Mouse (Mus musculus) lung, postnatal 0 days (tissue): Measurements from ENCODE around the gene B4galnt2. TPM values are rescaled to one million over a fixed set of nuclear protein-coding genes. Genes with fewer than 3 reads are reported as not detected.
"Not testable (repeated sequence)": the region's sequence is repeated elsewhere in the genome, so short reads cannot be mapped to it uniquely, and the experiment has no call there.

Source experiments
- ATAC-seq: fragments of 200-750 bp; cut with Nextera tagmentation; 2 replicates; pipeline ENCODE4 v1.8.0; 2017; ENCODE audit warnings: moderate library complexity
- DNase-seq: peaks from one replicate; pipeline ENCODE4 v3.0.0-alpha.2; 2016; ENCODE audit warnings: low spot score
- H3K27ac ChIP-seq: fragments of 300-500 bp; sonication (generic); 2 replicates; pipeline ENCODE4 v1.5.1; 2014; ENCODE audit warnings: antibody characterized with exemption, mild to moderate bottlenecking, low read length, mixed read lengths
- H3K27me3 ChIP-seq: fragments of 300-500 bp; sonication (generic); replicated peaks from 2 replicates; pipeline ENCODE4 v1.6.1; 2014; ENCODE audit warnings: low read length, mixed read lengths; ENCODE audit not compliant: insufficient read depth
- H3K36me3 ChIP-seq: fragments of 300-500 bp; sonication (generic); 2 replicates; pipeline ENCODE4 v1.6.1; 2014; ENCODE audit warnings: low read length, mixed read lengths; ENCODE audit not compliant: insufficient read depth
- H3K4me1 ChIP-seq: fragments of 300-500 bp; sonication (generic); 2 replicates; pipeline ENCODE4 v1.6.1; 2014; ENCODE audit warnings: antibody characterized with exemption, low read depth, low read length, mixed read lengths; ENCODE audit not compliant: insufficient read depth
- H3K4me2 ChIP-seq: fragments of 300-500 bp; sonication (generic); replicated peaks from 2 replicates; pipeline ENCODE4 v1.6.1; 2014; ENCODE audit warnings: low read depth, mild to moderate bottlenecking, low read length, moderate library complexity, mixed read lengths
- H3K4me3 ChIP-seq: fragments of 300-500 bp; sonication (generic); 2 replicates; pipeline ENCODE4 v1.5.1; 2014; ENCODE audit warnings: low read depth, low read length
- H3K9ac ChIP-seq: fragments of 300-500 bp; sonication (generic); replicated peaks from 2 replicates; pipeline ENCODE4 v1.6.1; 2014; ENCODE audit warnings: low read depth, mild to moderate bottlenecking
- H3K9me3 ChIP-seq: fragments of 300-500 bp; sonication (generic); 2 replicates; pipeline ENCODE4 v1.6.1; 2016; ENCODE audit warnings: low read length, mixed read lengths
- CTCF ChIP-seq: IDR thresholded peaks from 2 replicates; pipeline ENCODE4 v1.5.1; 2016; ENCODE audit warnings: antibody characterized with exemption, mild to moderate bottlenecking
- EP300 ChIP-seq: IDR thresholded peaks from 2 replicates; pipeline ENCODE4 v1.6.1; 2016; ENCODE audit warnings: antibody characterized with exemption, mild to moderate bottlenecking, control low read depth
- WGBS: fragments of 180-500 bp; shearing (Covaris S2); extraction: QIAGEN DNeasy Blood & Tissue Kit; methylation state at CpG from one replicate; pipeline ENCODE4 v1.1.7; 2014; 5-methylcytosine and 5-hydroxymethylcytosine counted together
- polyA plus RNA-seq: library from polyadenylated mRNA; unstranded; fragments of >200 nt; fragmentation: Nextera tagmentation; extraction: Ambion mirVana; gene quantifications from 2 replicates; pipeline ENCODE4 v1.2.1, GENCODE M21; 2015

B4galnt2 gene
- polyA plus RNA-seq, 1 experiment from 2014 or later: not detected

DNA sequence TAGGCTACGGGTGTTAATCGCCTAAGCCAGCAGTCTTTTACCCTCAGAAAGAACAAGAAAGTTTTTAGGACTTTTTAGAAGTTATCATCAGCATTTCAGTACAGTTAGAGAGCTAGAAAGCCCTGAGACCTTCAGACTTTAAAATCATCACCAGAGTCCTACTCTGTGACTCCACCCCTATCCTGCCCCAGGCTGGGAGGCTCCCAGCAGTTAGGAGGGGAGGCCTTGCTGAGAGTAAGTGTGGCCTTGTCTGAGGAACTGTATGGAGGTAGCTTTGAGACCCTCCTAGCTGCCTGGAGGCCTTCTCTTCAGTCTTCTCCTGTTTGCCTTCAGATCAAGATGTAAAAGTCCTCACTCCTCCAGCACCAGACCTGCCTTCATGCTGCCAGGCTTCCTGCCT, 9.5 kb upstream of the B4galnt2 start:
- Histone ChIP-seq H3K4me1 (no peaks in the 10 kb centered on the region), H3K27me3 (no peaks in the 10 kb centered on the region), H3K4me2 (no peak overlapping the region), H3K9me3 (0 out of 2 replicates have a peak, but pooled peaks cover 7% of the 10 kb centered on the region), H3K4me3 (no peak overlapping the region), H3K36me3 (no peaks in the 10 kb centered on the region), H3K9ac (no peak overlapping the region), H3K27ac (no peak overlapping the region)
- DNase-seq: no peak
- ATAC-seq: no peak
- 33% methylated on average over 2 of the region's 2 CpGs for WGBS
- TF ChIP-seq CTCF (no peak), EP300 (no peak)

DNA sequence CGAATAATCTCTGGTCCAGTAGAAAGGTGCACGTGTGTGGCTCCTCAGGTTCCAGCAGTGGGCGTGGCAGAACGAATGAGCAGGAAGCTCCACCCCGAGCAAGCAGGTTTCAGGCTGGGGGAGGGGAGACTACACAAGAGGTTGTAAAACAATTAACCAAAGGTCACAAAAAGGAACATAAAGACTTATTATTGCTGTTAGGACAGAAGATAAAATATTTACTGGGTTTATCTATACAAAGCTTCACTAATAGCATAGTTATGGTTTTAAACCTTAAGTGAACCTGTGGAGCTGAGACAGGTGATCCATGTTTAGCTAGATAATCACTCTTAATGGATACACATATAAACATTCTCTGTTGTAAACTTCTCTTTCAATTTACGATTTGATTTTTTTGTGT, 8.8 kb upstream of the B4galnt2 start:
- H3K27me3 ChIP-seq, H3K27ac ChIP-seq, ATAC-seq, H3K4me3 ChIP-seq, H3K4me1 ChIP-seq, H3K4me2 ChIP-seq, DNase-seq, H3K36me3 ChIP-seq, H3K9ac ChIP-seq, H3K9me3 ChIP-seq: not testable (repeated sequence)
- WGBS: 5% methylated on average over 3 of the region's 6 CpGs

DNA sequence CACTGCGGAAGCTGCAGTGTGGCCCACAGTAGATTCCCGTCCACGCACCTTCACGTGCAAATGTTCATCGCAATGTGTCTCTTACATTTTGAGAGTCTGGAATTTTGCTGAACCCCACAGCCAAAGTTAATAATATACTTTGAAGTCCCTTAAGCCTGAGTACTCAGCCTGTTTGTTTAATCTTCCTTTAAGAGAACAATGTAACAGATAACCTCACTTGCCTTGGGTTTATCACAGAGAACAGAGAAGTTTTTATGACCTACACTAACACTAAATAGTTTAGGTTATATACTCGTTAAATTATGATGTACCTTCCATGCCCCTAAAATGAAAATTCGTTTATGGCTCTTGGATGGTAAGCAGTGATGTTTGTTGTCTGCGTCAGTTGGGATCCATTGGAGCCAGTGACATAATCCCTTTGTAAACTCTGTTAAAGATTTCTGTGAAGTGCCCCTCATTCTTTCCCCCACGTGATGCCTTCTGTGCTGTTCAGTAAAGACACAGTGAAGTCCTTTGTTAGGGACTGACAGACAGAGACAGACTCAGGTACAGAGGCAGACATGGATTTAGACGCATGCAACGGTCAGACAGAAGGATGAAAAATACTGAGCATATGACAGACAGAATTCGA, 7.4 kb upstream of the B4galnt2 start:
- TF ChIP-seq EP300 (no peak), CTCF (no peak)
- Histone ChIP-seq H3K9ac (no peak overlapping the region), H3K4me3 (no peak overlapping the region), H3K4me1 (no peaks in the 10 kb centered on the region), H3K36me3 (no peaks in the 10 kb centered on the region), H3K9me3 (0 out of 2 replicates have a peak, but pooled peaks cover under 1% of the 10 kb centered on the region), H3K4me2 (no peak overlapping the region), H3K27me3 (no peaks in the 10 kb centered on the region), H3K27ac (no peak overlapping the region)
- 38% methylated on average over 12 of the region's 12 CpGs for WGBS
- DNase-seq (no peak), ATAC-seq (no peak)

DNA sequence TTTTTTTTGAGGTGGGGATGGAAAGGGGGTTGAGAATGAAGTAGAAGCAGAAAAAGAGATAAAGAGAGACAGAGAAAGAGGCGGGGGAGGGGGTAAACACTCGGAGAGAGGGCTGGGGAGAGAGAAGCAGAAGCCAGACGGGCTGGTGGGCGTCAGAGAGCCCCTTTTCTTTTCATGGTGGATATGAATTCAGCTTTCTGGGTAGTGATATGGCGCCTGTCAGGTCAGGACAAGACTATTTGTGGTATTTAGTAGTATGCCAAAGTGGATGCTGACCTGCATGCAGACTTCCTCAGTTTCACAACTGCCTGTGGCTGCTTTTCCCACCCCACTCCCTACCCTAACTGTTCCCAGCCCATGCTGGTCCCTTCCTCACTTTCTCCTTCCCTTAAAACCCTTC, 1.7 kb upstream of the B4galnt2 start:
- no peak overlapping the region for H3K4me2 ChIP-seq
- peaks cover 22% of the 10 kb centered on the region for H3K27me3 ChIP-seq
- no peaks in the 10 kb centered on the region for H3K9me3 ChIP-seq
- H3K27ac ChIP-seq: no peak overlapping the region
- H3K4me3 ChIP-seq: no peak overlapping the region
- no peak overlapping the region for H3K9ac ChIP-seq
- no peaks in the 10 kb centered on the region for H3K36me3 ChIP-seq
- DNase-seq (no peak), ATAC-seq (no peak)
- TF ChIP-seq CTCF (no peak), EP300 (no peak)
- WGBS: 18% methylated on average over 5 of the region's 5 CpGs
- H3K4me1 ChIP-seq: no peaks in the 10 kb centered on the region

DNA sequence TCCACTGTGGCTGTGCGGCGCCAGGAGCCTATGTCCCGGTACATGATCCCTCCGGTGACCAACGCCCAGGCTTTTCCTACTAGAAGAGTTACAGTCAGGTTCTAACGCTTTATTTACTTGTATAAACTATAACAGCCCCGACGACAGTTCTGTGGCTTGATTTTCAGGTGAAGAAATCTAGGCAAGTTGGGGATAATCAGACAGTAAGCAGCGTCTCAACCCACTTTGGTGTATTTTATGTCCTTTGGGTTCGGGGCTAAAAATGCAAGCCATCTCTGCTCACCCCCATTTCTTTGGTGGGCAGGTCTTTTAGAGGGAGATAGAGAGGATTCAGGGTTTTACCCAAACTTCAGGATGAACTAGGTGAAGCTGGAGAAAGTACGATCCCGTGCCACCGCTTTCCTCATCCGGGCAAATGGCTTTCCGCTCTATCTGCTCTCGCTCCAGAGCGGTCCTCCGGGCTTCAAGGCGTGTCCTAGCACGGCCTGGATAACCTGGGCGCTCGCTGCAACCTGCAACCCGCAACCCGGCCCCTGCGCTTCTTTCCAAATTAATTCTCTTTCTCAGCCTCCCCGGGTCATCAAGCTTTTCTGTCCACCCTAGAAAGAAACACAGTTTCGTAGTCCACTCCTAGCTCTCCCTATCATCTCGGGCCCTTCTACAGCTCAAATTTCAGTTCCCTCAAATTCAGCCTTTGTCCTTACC, 467 bp upstream of the B4galnt2 start:
- no peak overlapping the region for H3K27ac ChIP-seq
- no peak for TF ChIP-seq EP300
- no peak for TF ChIP-seq CTCF
- WGBS: 1% methylated on average over 28 of the region's 28 CpGs
- no peaks in the 10 kb centered on the region for H3K36me3 ChIP-seq
- no peak for ATAC-seq
- H3K9me3 ChIP-seq: no peaks in the 10 kb centered on the region
- no peak for DNase-seq
- H3K4me1 ChIP-seq: no peaks in the 10 kb centered on the region
- no peak overlapping the region for H3K9ac ChIP-seq
- H3K4me3 ChIP-seq: peak overlapping the region; percentile 3; the same call in 1 of the 2 replicates
- peaks cover 22% of the 10 kb centered on the region for H3K27me3 ChIP-seq
- peak overlapping the region; percentile 25 for H3K4me2 ChIP-seq

DNA sequence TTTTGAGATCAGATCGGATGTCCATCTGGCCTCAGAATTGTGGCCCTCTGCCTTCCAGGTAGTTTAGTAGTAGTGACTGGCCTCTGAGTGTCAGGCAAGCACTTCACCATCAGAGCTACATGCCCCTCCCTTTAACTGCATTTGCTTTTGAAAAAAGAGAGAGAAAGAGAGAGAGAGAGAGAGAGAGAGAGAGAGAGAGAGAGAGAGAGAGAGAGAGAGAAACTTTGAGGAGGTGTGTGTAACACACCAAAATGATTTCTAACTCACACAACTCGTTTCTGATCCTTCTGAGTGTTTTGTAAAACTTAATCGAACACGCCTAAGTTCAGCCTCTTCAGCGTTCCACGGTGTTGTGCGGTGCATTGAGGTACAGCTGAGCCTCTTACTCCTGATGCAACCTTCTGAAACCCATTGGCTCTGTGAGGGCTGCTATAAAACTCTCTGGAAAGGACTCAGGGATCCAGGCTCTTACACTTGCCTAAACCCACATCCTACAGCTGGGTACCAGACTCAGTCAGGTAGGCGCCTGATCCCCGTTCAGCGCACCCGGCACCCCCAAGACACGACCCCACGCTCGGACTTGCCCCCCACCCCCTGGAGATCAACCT, 628 bp downstream of the B4galnt2 start:
- Histone ChIP-seq H3K4me2 (peak overlapping the region; percentile 25; the same call in 1 of the 2 replicates), H3K36me3 (no peaks in the 10 kb centered on the region), H3K27me3 (peaks cover 22% of the 10 kb centered on the region), H3K4me1 (no peaks in the 10 kb centered on the region), H3K4me3 (0 out of 2 replicates have a peak overlapping the region, but pooled peaks have one; percentile 3), H3K9me3 (no peaks in the 10 kb centered on the region), H3K9ac (no peak overlapping the region), H3K27ac (no peak overlapping the region)
- TF ChIP-seq EP300 (no peak), CTCF (no peak)
- no peak for ATAC-seq
- no peak for DNase-seq
- 6% methylated on average over 14 of the region's 14 CpGs for WGBS
